Mouse (Mus musculus) G1E (cell line): ENCODE measurements around the gene Mobp.

Experiments
- CTCF ChIP-seq: IDR thresholded peaks from 2 replicates; pipeline ENCODE4 v1.5.1; 2012; ENCODE audit warnings: low read depth, low read length, inconsistent platforms, mixed read lengths
- GATA1 ChIP-seq: IDR thresholded peaks from 2 replicates; pipeline ENCODE4 v1.6.1; 2012; ENCODE audit warnings: borderline replicate concordance, low read length, inconsistent platforms, mixed read lengths
- POLR2AphosphoS5 ChIP-seq: IDR thresholded peaks from 2 replicates; pipeline ENCODE4 v1.6.1; 2012; ENCODE audit warnings: low read depth, low read length, inconsistent platforms; ENCODE audit not compliant: insufficient replicate concordance
- TAL1 ChIP-seq: conservative IDR thresholded peaks from 2 replicates; pipeline ENCODE4 v1.6.1; 2012; ENCODE audit warnings: low read depth, low read length, inconsistent platforms, mixed read lengths

DNA sequence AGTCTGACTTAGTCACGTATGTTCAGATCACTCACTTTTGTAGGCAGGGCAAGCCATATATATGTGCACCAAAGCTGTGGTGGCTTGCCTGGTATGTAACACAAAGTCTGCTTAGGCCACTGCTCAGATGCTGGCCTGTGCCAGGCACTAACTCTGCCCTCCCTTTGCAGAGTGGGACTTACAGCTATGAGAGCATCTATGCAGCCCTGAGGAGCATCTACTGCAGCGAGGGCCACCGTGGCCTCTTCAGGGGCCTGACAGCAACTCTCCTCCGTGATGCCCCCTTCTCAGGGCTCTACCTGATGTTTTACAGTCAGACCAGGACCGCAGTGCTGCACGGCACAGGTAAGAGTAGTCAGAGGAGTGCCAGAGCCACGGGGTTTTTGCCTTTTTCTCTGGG is 29.0 kb upstream of the Mobp start:
- TF ChIP-seq CTCF, result no peak
- TF ChIP-seq TAL1, result no peak
- no peak for TF ChIP-seq GATA1
- no peak for TF ChIP-seq POLR2AphosphoS5
